In genomic region chr12:77696039-77696631, GRCm38 (mm10) we compare ENCODE assay signal across 22 mouse cellular contexts.
DNase-seq lines count a peak whose midpoint lies in the region; ATAC-seq and TF ChIP-seq lines count a peak whose summit lies in the region.
"Had no signal": no experiment of that assay in that cellular context is flagged by ENCODE, and none has a peak within 500 bp of the region (broad histone marks: within the 10 kb centered on the region; RNA-seq: fewer than 3 reads in every experiment).

No protein-coding gene starts in this region.

- no peaks in the 10 kb centered on the region for H3K9me3 ChIP-seq in G1E (replicated peaks)
- H3K9me3 ChIP-seq in forebrain, embryonic 10.5 days: no peaks in the 10 kb centered on the region
- H3K9me3 ChIP-seq: embryonic facial prominence, embryonic 13.5 days; forebrain, embryonic 15.5 days; heart, embryonic 15.5 days; intestine, embryonic 15.5 days; neural tube, embryonic 12.5 days had no signal

- peaks cover 5% of the 10 kb centered on the region; the same call in 1 of the 2 replicates for H3K4me1 ChIP-seq in G1E (ENCODE audit: insufficient read depth, low read depth, low read length)
- peaks cover 15% of the 10 kb centered on the region for H3K4me1 ChIP-seq in cerebellum, adult 2 months (ENCODE audit: control insufficient read depth, insufficient read depth, low read length)
- H3K4me1 ChIP-seq in forebrain, embryonic 10.5 days: peaks cover 15% of the 10 kb centered on the region; the same call in 1 of the 2 replicates
- H3K4me1 ChIP-seq: embryonic facial prominence, embryonic 13.5 days; forebrain, embryonic 15.5 days; intestine, embryonic 15.5 days had no signal

- peak; percentile 15; the same call in 1 of the 2 replicates for ATAC-seq in G1E (ENCODE audit: extremely low read depth, insufficient number of reproducible peaks, low FRiP score, poor library complexity, severe bottlenecking)
- ATAC-seq: forebrain, embryonic 15.5 days; intestine, embryonic 15.5 days; liver, postnatal 0 days had no signal

- H3K27me3 ChIP-seq in G1E (ENCODE audit: insufficient read depth, low read length): peaks cover 14% of the 10 kb centered on the region
- no peaks in the 10 kb centered on the region for H3K27me3 ChIP-seq in cerebellum, adult 2 months (ENCODE audit: control insufficient read depth, insufficient read depth, low read length)
- H3K27me3 ChIP-seq in forebrain, embryonic 10.5 days (ENCODE audit: poor library complexity, severe bottlenecking): no peaks in the 10 kb centered on the region
- H3K27me3 ChIP-seq: CH12.LX; embryonic facial prominence, embryonic 13.5 days; forebrain, embryonic 15.5 days; heart, embryonic 15.5 days; intestine, embryonic 15.5 days; neural tube, embryonic 12.5 days had no signal

- 57% methylated on average over 8 of the region's 8 CpGs for WGBS in cerebellum, adult 2 months
- 86% methylated on average over 8 of the region's 8 CpGs for WGBS in forebrain, embryonic 10.5 days

- no peak overlapping the region for H3K4me3 ChIP-seq in G1E (ENCODE audit: low read depth, low read length)
- H3K4me3 ChIP-seq in cerebellum, adult 2 months (replicated peaks; ENCODE audit: insufficient read depth, low read depth, low read length): no peak overlapping the region
- H3K4me3 ChIP-seq in forebrain, embryonic 10.5 days: no peak overlapping the region
- H3K4me3 ChIP-seq: embryonic facial prominence, embryonic 13.5 days; forebrain, embryonic 15.5 days; heart, embryonic 15.5 days; intestine, embryonic 15.5 days; layer of hippocampus, adult 2 months; neural tube, embryonic 12.5 days had no signal

- TF ChIP-seq CTCF in G1E (IDR thresholded peaks at IDR 0.05; ENCODE audit: low read depth, low read length): no peak
- TF ChIP-seq CTCF in cerebellum, adult 2 months (IDR thresholded peaks at IDR 0.05; ENCODE audit: borderline replicate concordance, insufficient read depth, low read depth, low read length): no peak

- no peak for TF ChIP-seq POLR2A in cerebellum, adult 2 months (IDR thresholded peaks at IDR 0.05; ENCODE audit: borderline replicate concordance, insufficient read depth, low read length)

- peak; percentile 26 for DNase-seq in adrenal gland, adult 8-10 months
- no peak for DNase-seq in adrenal gland, postnatal 4 days (ENCODE audit: low spot score in 2 of 2)
- peak; percentile 17 for DNase-seq in kidney, adult 9 months
- no peak for DNase-seq in kidney, postnatal 14 days
- no peak for DNase-seq in G1E (ENCODE audit: low spot score)
- DNase-seq in cerebellum, adult 2 months: peak; percentile 40 to 55
- no peak for DNase-seq in urinary bladder, postnatal 36 days (ENCODE audit: low spot score in 2 of 2)
- DNase-seq in forebrain, embryonic 10.5 days (ENCODE audit: extremely low spot score, low spot score): no peak
- DNase-seq: gastrocnemius, postnatal 36 days; kidney, postnatal 10 days; liver; liver, postnatal 0 days; lung, postnatal 10 days; thymus, postnatal 14 days had no signal

- no peak overlapping the region for H3K27ac ChIP-seq in cerebellum, adult 2 months (ENCODE audit: insufficient read depth, low read length)
- no peak overlapping the region for H3K27ac ChIP-seq in forebrain, embryonic 10.5 days
- H3K27ac ChIP-seq: embryonic facial prominence, embryonic 13.5 days; forebrain, embryonic 15.5 days; heart, embryonic 15.5 days; hindbrain, embryonic 14.5 days; intestine, embryonic 15.5 days; layer of hippocampus, adult 2 months; neural tube, embryonic 12.5 days had no signal

- H3K36me3 ChIP-seq in G1E (replicated peaks): no peaks in the 10 kb centered on the region
- no peaks in the 10 kb centered on the region for H3K36me3 ChIP-seq in forebrain, embryonic 10.5 days (replicated peaks)
- H3K36me3 ChIP-seq: embryonic facial prominence, embryonic 13.5 days; forebrain, embryonic 15.5 days; heart, embryonic 15.5 days; intestine, embryonic 15.5 days; neural tube, embryonic 12.5 days had no signal

Comparison
In these comparisons a context has a peak if more than half of its experiments do, and no peak if none do; other contexts are left out.
1. DNase-seq: peak in adrenal gland, adult 8-10 months (single experiment), kidney, adult 9 months (single experiment) and cerebellum, adult 2 months (2 of 2); none in adrenal gland, postnatal 4 days (0 of 2), kidney, postnatal 14 days (single experiment), G1E (single experiment), urinary bladder, postnatal 36 days (0 of 2) and forebrain, embryonic 10.5 days (single experiment).